Mouse (Mus musculus): ENCODE measurements around the gene Cdk11b. TPM values are rescaled to one million over a fixed set of nuclear protein-coding genes. Genes with fewer than 3 reads are reported as not detected.
A peak's percentile ranks its signal among the peaks of the same experiment; 100 is the strongest.

Cdk11b gene
- polyA plus RNA-seq, 1 experiment, result 102 TPM

DNA sequence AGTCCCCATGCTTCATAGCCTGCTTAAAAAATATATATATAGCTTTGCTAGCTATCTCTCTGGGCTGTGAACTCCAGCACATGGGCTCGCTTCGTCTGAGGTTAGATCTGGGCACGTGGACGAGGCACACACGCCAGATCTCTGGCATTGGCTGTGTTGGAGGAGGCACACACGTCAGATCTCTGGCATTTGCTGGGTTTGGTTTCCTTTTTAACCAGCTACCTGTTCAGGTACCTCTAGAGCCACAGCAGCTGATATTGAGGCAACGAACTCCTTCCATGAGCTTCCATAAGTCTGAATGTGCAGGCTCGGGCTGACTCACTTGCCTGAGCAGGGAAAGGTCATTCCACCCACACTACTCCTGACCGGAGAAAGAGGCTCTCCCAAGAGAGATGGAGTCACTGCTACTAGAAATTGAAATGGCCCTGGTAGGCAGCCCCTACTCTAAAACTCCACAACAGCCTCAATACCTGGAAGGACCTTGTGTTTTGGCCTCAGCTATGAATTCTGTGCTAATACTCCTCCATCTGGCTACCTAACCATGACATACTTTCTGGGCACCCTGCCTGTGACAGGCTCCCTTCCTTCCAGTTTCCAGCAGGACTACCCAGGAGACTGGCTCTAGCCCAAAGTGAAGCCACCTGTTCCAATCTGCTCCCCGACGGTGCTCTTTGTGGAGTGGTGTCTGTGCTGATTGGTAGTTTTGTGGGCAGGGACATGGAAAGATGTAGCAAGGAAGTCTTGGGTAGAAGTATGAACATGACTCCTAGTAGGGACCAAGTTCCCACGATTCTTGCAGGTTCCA, 66.1 kb downstream of the Cdk11b start:
- Histone ChIP-seq H3K27ac (ENCODE audit: insufficient read depth, low read depth, low read length) (no peak overlapping the region), H3K4me1 (ENCODE audit: control insufficient read depth, insufficient read depth, low read length) (peaks cover 3% of the 10 kb centered on the region), H3K4me3 (ENCODE audit: insufficient read depth, low read length) (no peak overlapping the region)
- TF ChIP-seq POLR2A (IDR thresholded peaks at IDR 0.05; ENCODE audit: borderline replicate concordance, low read depth, low read length), result no peak
- no peak for TF ChIP-seq CTCF (IDR thresholded peaks at IDR 0.05; ENCODE audit: low read depth, low read length)

GRCm38 (mm10) chr4:155692421-155692820, 67.8 kb downstream of the Cdk11b start:
- TF ChIP-seq POLR2A (IDR thresholded peaks at IDR 0.05; ENCODE audit: borderline replicate concordance, low read depth, low read length), result no peak
- no peak for TF ChIP-seq CTCF (IDR thresholded peaks at IDR 0.05; ENCODE audit: low read depth, low read length)
- H3K4me3 ChIP-seq (ENCODE audit: insufficient read depth, low read length), result no peak overlapping the region
- H3K4me1 ChIP-seq (ENCODE audit: control insufficient read depth, insufficient read depth, low read length), result peaks cover 15% of the 10 kb centered on the region
- no peak overlapping the region for H3K27ac ChIP-seq (ENCODE audit: insufficient read depth, low read depth, low read length)

DNA sequence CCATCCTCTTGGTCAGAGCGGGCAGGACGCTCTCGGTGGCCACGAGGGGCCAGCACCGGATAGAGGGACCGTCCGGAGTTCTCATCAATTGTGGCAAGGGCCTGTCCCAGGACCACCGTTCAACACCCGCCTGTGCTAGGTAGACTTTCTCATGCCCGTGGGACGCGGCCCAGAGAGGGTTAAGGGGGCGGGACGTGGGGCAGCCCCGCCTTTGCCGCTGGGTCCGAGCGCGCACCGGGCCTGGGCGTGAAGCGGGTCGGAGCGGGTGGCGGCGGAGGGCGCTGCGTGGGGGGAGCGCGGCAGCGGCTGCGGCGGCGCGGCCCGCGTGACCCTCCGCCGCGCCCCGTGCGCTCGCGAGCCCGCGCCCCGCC, 69.4 kb downstream of the Cdk11b start, which contains the start of gene Fndc10:
Gene Fndc10, plus strand, starts transcription at position 232 of the 371 bp plus-strand sequence.
- peaks cover 27% of the 10 kb centered on the region for H3K4me1 ChIP-seq (ENCODE audit: control insufficient read depth, insufficient read depth, low read length)
- H3K4me3 ChIP-seq (ENCODE audit: insufficient read depth, low read length), result peak within 1 kb of the TSS; percentile 73
- H3K27ac ChIP-seq (ENCODE audit: insufficient read depth, low read depth, low read length), result peak within 1 kb of the TSS; percentile 15
- TF ChIP-seq POLR2A (IDR thresholded peaks at IDR 0.05; ENCODE audit: borderline replicate concordance, low read depth, low read length) (no peak), CTCF (IDR thresholded peaks at IDR 0.05; ENCODE audit: low read depth, low read length) (no peak)

DNA sequence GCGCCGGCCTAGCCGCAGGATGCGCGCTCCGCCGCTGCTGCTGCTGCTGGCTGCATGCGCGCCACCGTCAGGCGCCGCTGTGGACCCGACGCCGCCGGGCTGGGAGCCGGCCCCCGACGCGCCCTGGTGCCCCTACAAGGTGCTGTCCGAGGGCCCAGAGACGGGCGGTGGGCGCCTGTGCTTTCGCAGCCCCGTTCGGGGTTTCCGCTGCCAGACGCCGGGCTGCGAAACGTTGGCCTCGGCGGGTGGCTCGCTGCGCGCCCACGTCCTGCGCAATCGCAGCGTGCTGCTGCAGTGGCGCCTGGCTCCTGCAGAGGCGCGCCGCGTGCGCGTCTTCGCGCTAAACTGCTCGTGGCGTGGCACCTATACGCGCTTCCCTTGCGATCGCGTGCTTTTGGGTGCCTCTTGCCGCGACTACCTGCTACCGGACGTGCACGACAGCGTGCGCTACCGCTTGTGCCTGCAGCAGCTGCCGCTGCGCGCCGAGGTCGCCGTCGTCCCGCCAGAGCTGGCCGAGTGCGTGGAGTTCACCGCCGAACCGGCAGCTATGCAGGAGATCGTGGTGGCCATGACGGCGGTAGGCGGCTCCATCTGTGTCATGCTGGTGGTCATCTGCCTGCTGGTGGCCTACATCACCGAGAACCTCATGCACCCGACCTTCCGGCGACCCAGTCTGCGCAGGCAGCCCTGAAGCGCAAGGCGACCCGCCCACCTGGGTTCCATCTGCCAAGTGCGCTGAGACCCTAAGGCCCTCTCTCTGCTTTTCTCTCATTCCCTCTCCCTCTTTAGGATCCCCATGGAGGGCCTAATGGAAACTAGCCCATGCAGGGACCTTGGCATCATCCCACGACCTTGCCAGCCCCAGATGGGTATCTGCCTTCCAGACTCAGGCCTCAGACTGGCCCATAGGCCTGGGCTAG, 70.1 kb downstream of the Cdk11b start:
- H3K4me3 ChIP-seq (ENCODE audit: insufficient read depth, low read length), result peak overlapping the region; percentile 73
- H3K4me1 ChIP-seq (ENCODE audit: control insufficient read depth, insufficient read depth, low read length), result peaks cover 30% of the 10 kb centered on the region
- TF ChIP-seq CTCF (IDR thresholded peaks at IDR 0.05; ENCODE audit: low read depth, low read length) (no peak), POLR2A (IDR thresholded peaks at IDR 0.05; ENCODE audit: borderline replicate concordance, low read depth, low read length) (no peak)
- peak overlapping the region; percentile 15 for H3K27ac ChIP-seq (ENCODE audit: insufficient read depth, low read depth, low read length)

GRCm38 (mm10) chr4:155695531-155696062, 70.9 kb downstream of the Cdk11b start:
- no peak overlapping the region for H3K27ac ChIP-seq (ENCODE audit: insufficient read depth, low read depth, low read length)
- peak overlapping the region; percentile 73 for H3K4me3 ChIP-seq (ENCODE audit: insufficient read depth, low read length)
- TF ChIP-seq CTCF (IDR thresholded peaks at IDR 0.05; ENCODE audit: low read depth, low read length) (no peak), POLR2A (IDR thresholded peaks at IDR 0.05; ENCODE audit: borderline replicate concordance, low read depth, low read length) (no peak)
- peaks cover 30% of the 10 kb centered on the region for H3K4me1 ChIP-seq (ENCODE audit: control insufficient read depth, insufficient read depth, low read length)

DNA sequence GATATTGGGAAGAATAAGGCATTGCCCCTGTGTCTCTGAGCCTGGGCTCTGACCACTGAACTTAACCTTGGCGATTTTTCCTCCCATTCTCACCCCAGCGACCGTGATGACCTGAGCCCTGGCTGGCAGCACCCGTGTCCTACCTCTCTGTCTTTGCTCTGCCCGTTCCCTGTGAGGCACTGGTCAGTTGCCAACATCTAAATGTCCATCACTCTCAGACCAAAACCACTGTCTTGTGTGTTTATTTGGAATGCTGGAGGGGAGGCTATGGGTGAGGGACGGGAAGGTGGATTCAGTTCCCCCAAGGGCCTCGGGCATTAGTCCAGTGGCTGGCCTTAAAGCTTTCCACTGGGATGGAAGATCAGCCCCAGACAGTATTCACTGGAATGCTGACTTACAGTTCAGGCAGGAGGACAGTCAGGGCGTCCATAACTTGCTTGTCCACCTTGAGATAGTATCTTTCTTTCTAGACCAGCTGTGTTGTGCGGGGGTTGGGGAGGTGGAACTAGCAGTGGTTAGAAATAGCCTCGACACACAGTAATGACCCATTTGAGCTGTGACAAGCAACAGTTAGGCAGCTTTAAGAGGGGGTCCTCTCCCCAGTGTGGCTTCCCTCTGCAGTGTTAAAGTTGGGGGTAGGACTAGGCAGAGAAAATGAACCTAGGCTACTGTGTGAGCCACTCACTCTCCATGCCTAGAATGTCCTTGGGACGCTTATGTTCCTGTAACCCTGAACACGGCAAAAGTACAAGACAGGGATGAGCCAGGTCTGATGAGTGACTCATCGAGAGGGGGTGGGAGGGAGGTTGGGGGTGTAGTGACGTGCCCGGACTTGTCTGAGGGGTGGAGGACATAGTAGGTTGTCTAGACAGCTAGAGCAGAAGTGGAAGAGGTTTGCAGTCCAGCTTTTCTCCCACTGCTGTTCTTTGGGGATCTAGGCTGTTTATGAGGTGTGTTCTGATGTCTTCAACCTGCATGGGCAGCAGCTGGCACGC, 71.9 kb downstream of the Cdk11b start:
- H3K4me1 ChIP-seq (ENCODE audit: control insufficient read depth, insufficient read depth, low read length), result peaks cover 30% of the 10 kb centered on the region
- TF ChIP-seq POLR2A (IDR thresholded peaks at IDR 0.05; ENCODE audit: borderline replicate concordance, low read depth, low read length), result no peak
- no peak for TF ChIP-seq CTCF (IDR thresholded peaks at IDR 0.05; ENCODE audit: low read depth, low read length)
- peak overlapping the region; percentile 73 for H3K4me3 ChIP-seq (ENCODE audit: insufficient read depth, low read length)
- peak overlapping the region; percentile 68 for H3K27ac ChIP-seq (ENCODE audit: insufficient read depth, low read depth, low read length)

Other genes starting within 250 kb of the Cdk11b start
- gene Gabrd, start 226.7 kb upstream of the Cdk11b start, polyA plus RNA-seq (2012; ENCODE audit: insufficient read depth, insufficient read length, missing spikeins), result 0.28 TPM in 1 of 2 replicates, not detected in the other
- gene Cfap74, start 215.7 kb upstream of the Cdk11b start, polyA plus RNA-seq (2012; ENCODE audit: insufficient read depth, insufficient read length, missing spikeins), result 0.67 and 0.68 TPM in 2 replicates
- not detected in 2 replicates for gene Tmem52, start 155.7 kb upstream of the Cdk11b start, polyA plus RNA-seq (2012; ENCODE audit: insufficient read depth, insufficient read length, missing spikeins)
- 383 and 389 TPM in 2 replicates for gene Gnb1, start 133.5 kb upstream of the Cdk11b start, polyA plus RNA-seq (2012; ENCODE audit: insufficient read depth, insufficient read length, missing spikeins)
- 342 and 382 TPM in 2 replicates for gene Nadk, start 62.5 kb upstream of the Cdk11b start, polyA plus RNA-seq (2012; ENCODE audit: insufficient read depth, insufficient read length, missing spikeins)
- 11.2 and 11.4 TPM in 2 replicates for gene Slc35e2, start 23.4 kb upstream of the Cdk11b start, polyA plus RNA-seq (2012; ENCODE audit: insufficient read depth, insufficient read length, missing spikeins)
- gene Gm10563, start 20.6 kb downstream of the Cdk11b start, polyA plus RNA-seq (2012; ENCODE audit: insufficient read depth, insufficient read length, missing spikeins), result not detected in 2 replicates
- gene Mmp23, start 28.5 kb downstream of the Cdk11b start, polyA plus RNA-seq (2012; ENCODE audit: insufficient read depth, insufficient read length, missing spikeins), result 0.64 and 1.9 TPM in 2 replicates
- gene Mib2, start 44.3 kb downstream of the Cdk11b start, polyA plus RNA-seq (2012; ENCODE audit: insufficient read depth, insufficient read length, missing spikeins), result 39.9 and 48.7 TPM in 2 replicates
- gene Fndc10, start 69.5 kb downstream of the Cdk11b start, polyA plus RNA-seq (2012; ENCODE audit: insufficient read depth, insufficient read length, missing spikeins), result 1.0 and 1.6 TPM in 2 replicates
- 99.3 and 107 TPM in 2 replicates for gene Ssu72, start 79.9 kb downstream of the Cdk11b start, polyA plus RNA-seq (2012; ENCODE audit: insufficient read depth, insufficient read length, missing spikeins)
- gene Tmem240, start 109.9 kb downstream of the Cdk11b start, polyA plus RNA-seq (2012; ENCODE audit: insufficient read depth, insufficient read length, missing spikeins), result 1.3 and 1.4 TPM in 2 replicates
- gene Atad3a, start 136.2 kb downstream of the Cdk11b start, polyA plus RNA-seq (2012; ENCODE audit: insufficient read depth, insufficient read length, missing spikeins), result 13.6 and 19.1 TPM in 2 replicates
- gene Vwa1, start 149.8 kb downstream of the Cdk11b start, polyA plus RNA-seq (2012; ENCODE audit: insufficient read depth, insufficient read length, missing spikeins), result not detected in 2 replicates
- 0.23 TPM in 1 of 2 replicates, not detected in the other for gene Tmem88b, start 161.0 kb downstream of the Cdk11b start, polyA plus RNA-seq (2012; ENCODE audit: insufficient read depth, insufficient read length, missing spikeins)
- not detected in 2 replicates for gene Ankrd65, start 165.6 kb downstream of the Cdk11b start, polyA plus RNA-seq (2012; ENCODE audit: insufficient read depth, insufficient read length, missing spikeins)
- 81.6 and 99.5 TPM in 2 replicates for gene Mrpl20, start 178.0 kb downstream of the Cdk11b start, polyA plus RNA-seq (2012; ENCODE audit: insufficient read depth, insufficient read length, missing spikeins)
- 100 and 112 TPM in 2 replicates for gene Ccnl2, start 187.6 kb downstream of the Cdk11b start, polyA plus RNA-seq (2012; ENCODE audit: insufficient read depth, insufficient read length, missing spikeins)
- gene Aurkaip1, start 206.4 kb downstream of the Cdk11b start, polyA plus RNA-seq (2012; ENCODE audit: insufficient read depth, insufficient read length, missing spikeins), result 99.3 and 105 TPM in 2 replicates
- gene Mxra8, start 214.8 kb downstream of the Cdk11b start, polyA plus RNA-seq (2012; ENCODE audit: insufficient read depth, insufficient read length, missing spikeins), result 1.2 and 2.7 TPM in 2 replicates
- gene Dvl1, start 222.5 kb downstream of the Cdk11b start, polyA plus RNA-seq (2012; ENCODE audit: insufficient read depth, insufficient read length, missing spikeins), result 20.9 and 27.3 TPM in 2 replicates
- 0.62 and 0.68 TPM in 2 replicates for gene Tas1r3, start 238.5 kb downstream of the Cdk11b start, polyA plus RNA-seq (2012; ENCODE audit: insufficient read depth, insufficient read length, missing spikeins)
- gene Cptp, start 244.6 kb downstream of the Cdk11b start, polyA plus RNA-seq (2012; ENCODE audit: insufficient read depth, insufficient read length, missing spikeins), result 11.6 and 13.9 TPM in 2 replicates
- 21.4 and 23.0 TPM in 2 replicates for gene Ints11, start 244.7 kb downstream of the Cdk11b start, polyA plus RNA-seq (2012; ENCODE audit: insufficient read depth, insufficient read length, missing spikeins)

All from bone marrow macrophage, adult 2 months (primary cell).